Mouse (Mus musculus) layer of hippocampus, postnatal 36 days (tissue): Measurements from ENCODE around the gene Map3k5. TPM values are rescaled to one million over a fixed set of nuclear protein-coding genes. Genes with fewer than 3 reads are reported as not detected.

ENCODE experiments used
- DNase-seq, 2 experiments: peaks; one replicate each; pipeline ENCODE4 v3.0.0; 2022
- total RNA-seq, 2 experiments: library from RNA; stranded (reverse); gene quantifications; 2 replicates each; pipeline ENCODE4 v1.2.3; 2021

Map3k5 gene
- total RNA-seq, 2 experiments from 2014 or later: 29.2 to 31.0 TPM

GRCm38 (mm10) chr10:20112026-20112973, 178.0 kb downstream of the Map3k5 start:
- DNase-seq: no peak

DNA sequence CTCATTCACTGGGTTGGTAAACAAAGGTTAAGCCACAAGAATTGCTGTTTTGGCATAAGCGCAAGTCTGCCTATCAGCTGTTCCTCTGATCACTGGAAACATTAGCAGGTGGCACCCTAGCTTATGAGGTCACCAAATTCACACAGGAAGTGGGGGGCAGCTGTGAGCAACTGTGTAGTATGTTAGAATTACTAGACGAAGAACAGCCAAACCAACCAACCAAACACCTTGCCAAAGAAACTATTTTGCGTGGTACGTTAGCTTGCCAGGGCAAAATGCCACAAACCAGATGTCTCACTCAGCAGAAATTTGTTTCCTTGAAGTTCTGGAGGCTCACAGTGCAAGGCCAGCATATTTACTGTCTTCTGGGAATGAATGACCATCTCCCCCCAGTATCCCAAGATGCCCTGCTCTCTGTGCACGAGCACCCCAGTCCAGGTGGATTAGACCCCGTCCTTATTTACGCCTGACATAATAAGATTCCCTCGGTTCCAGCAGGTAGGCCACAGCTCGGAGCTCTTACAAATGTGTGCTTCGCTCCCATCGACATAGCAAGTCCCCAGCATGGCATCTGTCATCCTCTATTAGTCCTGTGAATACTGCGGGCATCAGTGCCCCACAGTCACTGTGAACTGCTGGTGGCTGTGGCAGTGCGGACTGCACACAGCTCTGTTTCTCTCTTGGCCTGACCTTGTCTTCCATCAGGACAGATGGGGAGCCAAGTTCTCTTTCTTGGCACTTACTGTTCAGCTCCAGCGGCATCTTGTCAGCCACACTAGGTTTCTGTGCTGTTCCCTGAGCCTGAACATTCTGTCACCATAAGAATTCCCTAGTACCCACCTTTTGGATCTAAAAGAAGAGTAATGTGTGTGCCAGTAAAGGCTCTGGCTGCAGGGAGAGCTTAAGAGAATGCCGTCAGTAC, 185.5 kb downstream of the Map3k5 start:
- no peak for DNase-seq

DNA sequence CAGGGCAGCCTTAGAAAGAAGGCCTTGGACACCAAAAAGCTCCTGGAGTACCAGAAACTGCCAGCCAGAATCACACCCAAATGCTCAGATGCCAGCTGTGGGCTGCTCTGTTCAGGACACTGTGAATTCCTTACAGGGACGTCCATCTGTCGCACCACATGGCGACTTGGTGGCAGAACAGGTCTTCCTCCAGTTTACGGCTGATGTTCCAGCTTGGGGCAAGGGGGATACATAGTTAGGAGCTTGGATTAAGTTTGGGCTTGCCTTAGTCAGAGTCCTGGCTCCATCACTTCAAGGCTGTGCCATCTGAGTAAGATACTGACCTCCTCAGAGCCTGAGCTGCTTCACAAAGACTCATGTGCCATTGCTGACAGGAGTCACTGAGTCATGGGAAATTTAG, 187.7 kb downstream of the Map3k5 start:
- no peak for DNase-seq

DNA sequence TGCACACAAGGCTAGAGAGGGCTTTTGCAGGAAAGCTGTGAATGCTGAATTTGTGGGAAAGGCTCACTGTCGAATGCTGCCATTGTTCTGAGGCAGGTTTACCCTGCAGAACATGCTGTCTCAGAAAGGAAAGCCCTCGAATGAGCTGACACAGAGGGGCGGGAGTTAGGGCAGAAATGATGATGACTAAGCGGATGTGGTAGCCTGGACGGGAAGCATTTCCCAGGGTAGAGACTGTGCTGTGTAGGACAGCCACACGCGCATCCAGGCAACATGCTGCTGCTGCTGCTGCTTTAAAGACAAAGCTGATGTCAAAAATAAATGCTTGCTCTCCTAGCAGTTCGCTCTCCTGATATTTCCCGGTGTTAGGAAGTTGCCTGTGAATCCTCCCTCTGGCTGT, 189.1 kb downstream of the Map3k5 start:
- no peak for DNase-seq

- DNase-seq: no peak
These were observed 190.3 kb downstream of the Map3k5 start for GRCm38 (mm10) chr10:20124576-20124975.

GRCm38 (mm10) chr10:20125226-20125625, 191.0 kb downstream of the Map3k5 start:
- peak in 1 of 2 experiments; percentile 60 for DNase-seq

- DNase-seq: no peak
These were observed 198.8 kb downstream of the Map3k5 start for GRCm38 (mm10) chr10:20132933-20133652.

DNA sequence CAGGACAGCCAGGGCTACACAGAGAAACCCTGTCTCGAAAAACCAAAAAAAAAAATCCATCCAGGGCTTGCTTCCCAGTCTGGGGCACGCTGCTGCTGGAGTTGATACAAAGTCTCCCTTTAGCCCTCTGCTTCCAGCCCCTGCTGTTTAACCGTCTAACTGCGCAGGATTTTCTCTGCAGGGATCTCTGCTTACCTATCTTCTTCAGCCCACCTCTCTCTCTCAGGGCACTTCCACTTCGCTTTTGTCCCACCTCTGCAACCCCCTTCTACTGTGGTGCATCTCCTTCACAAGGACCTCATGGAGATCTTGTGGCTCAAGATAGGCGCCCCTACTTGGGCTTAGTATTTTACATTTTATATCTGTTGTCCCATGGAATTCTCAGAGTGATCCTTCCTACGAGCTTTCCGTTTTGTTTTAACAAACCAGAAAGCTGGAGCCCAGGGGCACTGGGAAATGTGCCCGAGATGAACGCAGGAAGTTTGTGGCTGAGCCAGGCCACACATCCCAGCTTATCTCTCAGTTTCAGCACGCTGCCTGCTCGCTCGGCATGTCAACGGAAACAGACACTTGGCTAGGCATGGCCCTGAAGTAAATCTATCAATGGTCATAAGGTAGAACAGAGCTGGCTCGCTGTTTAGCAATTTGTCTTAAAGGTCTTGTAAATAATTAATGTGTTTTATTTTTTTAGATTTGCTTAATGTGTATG, 201.2 kb downstream of the Map3k5 start:
- DNase-seq: no peak

- DNase-seq: no peak
These were observed 202.2 kb downstream of the Map3k5 start for GRCm38 (mm10) chr10:20136505-20136904.

- no peak for DNase-seq
These were observed 207.1 kb downstream of the Map3k5 start for GRCm38 (mm10) chr10:20141376-20141775.

DNA sequence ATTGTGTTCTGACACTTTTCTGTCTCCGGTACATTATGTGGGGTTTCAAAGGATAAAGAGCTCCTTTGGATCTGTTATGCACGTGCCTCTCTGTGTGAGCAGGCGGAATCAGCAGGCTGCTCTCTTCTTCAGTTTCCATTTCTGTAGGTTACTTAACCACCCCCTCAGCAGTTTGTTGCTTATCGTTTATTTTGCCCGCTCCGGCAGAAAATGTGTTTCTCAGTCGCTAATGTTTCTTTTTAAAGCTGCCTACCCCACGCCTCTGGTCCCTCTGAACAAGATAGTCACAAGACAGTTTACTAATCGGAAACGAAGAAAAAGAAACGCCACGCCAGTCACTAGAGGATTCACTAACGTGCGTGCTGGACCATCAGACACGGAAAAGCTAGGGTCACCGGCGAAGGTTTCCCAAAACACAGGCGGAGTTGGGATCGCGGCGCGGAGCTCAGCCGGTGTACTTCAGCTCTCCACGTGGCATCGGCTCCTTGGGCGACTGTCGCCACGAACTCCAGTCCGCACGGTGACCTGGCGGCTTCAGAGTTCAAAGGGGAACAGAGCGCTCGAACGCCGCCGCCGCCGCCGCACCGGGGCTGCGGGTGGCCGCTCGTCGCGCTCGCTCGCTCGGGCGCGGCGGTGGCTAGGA, 214.0 kb downstream of the Map3k5 start, which contains the start of gene Map7:
Map7 (plus strand) TSS at position 342 of the 643 bp plus-strand sequence.
- DNase-seq: peak; percentile 20 to 38

- DNase-seq: peak; percentile 42 to 48
These were observed 214.5 kb downstream of the Map3k5 start for GRCm38 (mm10) chr10:20148773-20149120.

GRCm38 (mm10) chr10:20149121-20149834, 215.0 kb downstream of the Map3k5 start:
- peak; percentile 60 to 66 for DNase-seq

GRCm38 (mm10) chr10:20149835-20150355, 215.6 kb downstream of the Map3k5 start:
- DNase-seq: no peak

DNA sequence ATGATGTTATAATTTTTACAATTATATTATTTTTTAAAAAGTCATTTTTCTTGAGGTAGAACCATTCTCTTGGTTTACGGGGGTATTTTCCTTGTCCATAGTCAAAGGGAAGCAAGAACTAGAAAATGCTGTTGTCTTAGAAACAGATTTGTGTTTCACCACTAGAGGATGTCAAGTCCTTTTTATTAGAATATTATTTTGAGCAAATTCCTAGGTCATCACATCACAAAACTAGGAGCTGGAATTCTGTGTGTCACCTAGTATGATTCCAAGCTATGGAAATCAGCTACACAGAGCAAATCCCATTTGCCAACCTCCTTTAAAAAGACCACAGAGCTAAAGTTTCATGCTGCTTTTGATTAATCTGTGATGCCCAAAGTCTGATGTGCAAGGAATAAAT, 217.9 kb downstream of the Map3k5 start:
- no peak for DNase-seq

GRCm38 (mm10) chr10:20153507-20153906, 219.2 kb downstream of the Map3k5 start:
- DNase-seq: no peak

GRCm38 (mm10) chr10:20155401-20155800, 221.1 kb downstream of the Map3k5 start:
- DNase-seq: no peak

- DNase-seq: no peak
These were observed 222.9 kb downstream of the Map3k5 start for GRCm38 (mm10) chr10:20157021-20157726.

- DNase-seq: no peak
These were observed 224.5 kb downstream of the Map3k5 start for GRCm38 (mm10) chr10:20158756-20159155.

DNA sequence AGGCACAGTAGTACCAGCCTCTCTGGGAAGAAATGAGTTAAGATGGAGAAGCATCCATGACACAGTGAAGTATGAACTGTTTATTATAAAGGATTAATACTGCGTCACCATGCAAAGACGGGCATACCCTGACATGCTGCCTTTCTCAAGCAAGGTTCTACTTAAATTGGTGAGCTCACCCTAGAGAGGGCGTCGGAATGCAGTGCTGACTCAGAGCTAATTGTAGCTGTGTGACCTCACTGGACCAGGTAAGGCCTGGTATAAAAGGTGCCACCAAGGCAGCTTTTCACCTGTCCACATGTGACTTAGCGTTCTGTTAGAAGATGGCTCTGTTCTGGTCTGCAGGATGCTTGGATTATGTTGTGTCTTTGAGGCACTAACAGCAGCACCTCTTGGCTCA, 225.0 kb downstream of the Map3k5 start:
- DNase-seq: no peak
